ENCODE assay signal across 31 mouse cellular contexts in genomic region chr3:68421849-68422248, GRCm38 (mm10).
DNase-seq lines count a peak whose midpoint lies in the region; ATAC-seq and TF ChIP-seq lines count a peak whose summit lies in the region.
"Had no signal": no experiment of that assay in that cellular context is flagged by ENCODE, and none has a peak within 500 bp of the region (broad histone marks: within the 10 kb centered on the region; RNA-seq: fewer than 3 reads in every experiment).

No protein-coding gene starts in this region.

- H3K36me3 ChIP-seq in midbrain, postnatal 0 days (ENCODE audit: insufficient read depth, low read length) = no peaks in the 10 kb centered on the region
- H3K36me3 ChIP-seq in midbrain, embryonic 10.5 days = no peaks in the 10 kb centered on the region
- H3K36me3 ChIP-seq in lung, postnatal 0 days (ENCODE audit: insufficient read depth, low read length) = no peaks in the 10 kb centered on the region
- H3K36me3 ChIP-seq: embryonic facial prominence, embryonic 13.5 days; forebrain, embryonic 10.5 days; heart, embryonic 12.5 days; kidney, embryonic 15.5 days; limb, embryonic 13.5 days; liver, embryonic 13.5 days; midbrain, embryonic 15.5 days had no signal

- 92% methylated on average over 2 of the region's 2 CpGs for WGBS in midbrain, postnatal 0 days
- 91% methylated on average over 2 of the region's 2 CpGs for WGBS in midbrain, embryonic 10.5 days
- WGBS in lung, postnatal 0 days = 73% methylated on average over 2 of the region's 2 CpGs

- TF ChIP-seq CTCF in midbrain, postnatal 0 days (IDR thresholded peaks at IDR 0.05) = no peak
- TF ChIP-seq CTCF in lung, postnatal 0 days (IDR thresholded peaks at IDR 0.05) = no peak

- no peak overlapping the region for H3K4me3 ChIP-seq in midbrain, postnatal 0 days (ENCODE audit: low read depth, low read length)
- H3K4me3 ChIP-seq in midbrain, embryonic 10.5 days = no peak overlapping the region
- H3K4me3 ChIP-seq in lung, postnatal 0 days (ENCODE audit: low read depth, low read length) = no peak overlapping the region
- H3K4me3 ChIP-seq: embryonic facial prominence, embryonic 13.5 days; forebrain, embryonic 10.5 days; heart, adult 2 months; heart, embryonic 12.5 days; kidney, embryonic 15.5 days; layer of hippocampus, adult 2 months; limb, embryonic 13.5 days; liver, embryonic 13.5 days; midbrain, embryonic 15.5 days had no signal

- ATAC-seq in midbrain, postnatal 0 days (ENCODE audit: low FRiP score) = no peak
- no peak for ATAC-seq in lung, postnatal 0 days
- ATAC-seq: forebrain, embryonic 16.5 days; inflammation-experienced regulatory T-cells, adult 6 months; midbrain, embryonic 15.5 days had no signal

- H3K4me1 ChIP-seq in midbrain, postnatal 0 days (ENCODE audit: insufficient read depth, low read length) = no peaks in the 10 kb centered on the region
- H3K4me1 ChIP-seq in midbrain, embryonic 10.5 days = peaks cover 4% of the 10 kb centered on the region; the same call in 1 of the 2 replicates
- H3K4me1 ChIP-seq in lung, postnatal 0 days (ENCODE audit: insufficient read depth, low read depth, low read length) = no peaks in the 10 kb centered on the region
- H3K4me1 ChIP-seq: embryonic facial prominence, embryonic 13.5 days; heart, embryonic 12.5 days; kidney, embryonic 15.5 days; limb, embryonic 13.5 days; liver, embryonic 13.5 days; midbrain, embryonic 15.5 days had no signal

- no peaks in the 10 kb centered on the region for H3K27me3 ChIP-seq in midbrain, postnatal 0 days (ENCODE audit: insufficient read depth, low read length)
- H3K27me3 ChIP-seq in midbrain, embryonic 10.5 days (ENCODE audit: low read depth, poor library complexity, severe bottlenecking) = no peaks in the 10 kb centered on the region
- no peaks in the 10 kb centered on the region for H3K27me3 ChIP-seq in lung, postnatal 0 days (replicated peaks; ENCODE audit: insufficient read depth, low read length)
- H3K27me3 ChIP-seq: embryonic facial prominence, embryonic 13.5 days; heart, embryonic 12.5 days; kidney, embryonic 15.5 days; liver, embryonic 13.5 days; midbrain, embryonic 15.5 days had no signal

- no peak for TF ChIP-seq EP300 in lung, postnatal 0 days (IDR thresholded peaks at IDR 0.05)

- peak; percentile 60 for DNase-seq in midbrain, postnatal 0 days (ENCODE audit: low spot score)
- DNase-seq in midbrain, embryonic 10.5 days (ENCODE audit: low spot score) = no peak
- peak; percentile 87 to 90 for DNase-seq in cerebellum, adult 18-20 months
- peak; percentile 94 to 95 for DNase-seq in cerebellum, postnatal 10 days
- DNase-seq in lung, postnatal 0 days (ENCODE audit: low spot score) = no peak
- DNase-seq in spleen, adult 18-20 months = no peak
- DNase-seq in kidney, postnatal 4 days = no peak
- DNase-seq: adrenal gland, adult 8-10 months; B cell, adult 2 months; embryo, embryonic 11 days; heart, adult 2 months; heart, postnatal 4 days; kidney, adult 11 months; kidney, postnatal 25 days; liver, embryonic 13.5 days; lung, adult 2 months; lung, postnatal 14 days; right cerebral cortex, postnatal 25 days; thymus, adult 18-20 months; thymus, postnatal 25 days had no signal

- H3K4me2 ChIP-seq in midbrain, postnatal 0 days (ENCODE audit: low read depth, low read length, poor library complexity, severe bottlenecking) = no peak overlapping the region
- H3K4me2 ChIP-seq in lung, postnatal 0 days (replicated peaks; ENCODE audit: low read depth, low read length) = no peak overlapping the region
- H3K4me2 ChIP-seq: embryonic facial prominence, embryonic 13.5 days; heart, embryonic 12.5 days; hindbrain, embryonic 14.5 days; kidney, embryonic 15.5 days; limb, embryonic 13.5 days; liver, embryonic 13.5 days; midbrain, embryonic 15.5 days had no signal

- no peak overlapping the region for H3K27ac ChIP-seq in midbrain, postnatal 0 days (ENCODE audit: low read depth, low read length)
- H3K27ac ChIP-seq in midbrain, embryonic 10.5 days (replicated peaks) = no peak overlapping the region
- H3K27ac ChIP-seq in lung, postnatal 0 days (ENCODE audit: low read length) = no peak overlapping the region
- H3K27ac ChIP-seq: embryonic facial prominence, embryonic 13.5 days; forebrain, embryonic 10.5 days; heart, adult 2 months; hindbrain, embryonic 14.5 days; kidney, embryonic 15.5 days; layer of hippocampus, adult 2 months; limb, embryonic 13.5 days; liver, embryonic 13.5 days; midbrain, embryonic 15.5 days; stomach, postnatal 0 days had no signal

- H3K9ac ChIP-seq in midbrain, postnatal 0 days (replicated peaks; ENCODE audit: low read length, poor library complexity, severe bottlenecking) = no peak overlapping the region
- H3K9ac ChIP-seq in lung, postnatal 0 days (replicated peaks; ENCODE audit: low read depth) = no peak overlapping the region
- H3K9ac ChIP-seq: embryonic facial prominence, embryonic 13.5 days; heart, embryonic 12.5 days; hindbrain, embryonic 14.5 days; kidney, embryonic 15.5 days; limb, embryonic 13.5 days; liver, embryonic 13.5 days; midbrain, embryonic 15.5 days had no signal

- no peaks in the 10 kb centered on the region for H3K9me3 ChIP-seq in midbrain, postnatal 0 days (ENCODE audit: low read length)
- H3K9me3 ChIP-seq in midbrain, embryonic 10.5 days (replicated peaks) = no peaks in the 10 kb centered on the region
- no peaks in the 10 kb centered on the region for H3K9me3 ChIP-seq in lung, postnatal 0 days (ENCODE audit: low read length)
- H3K9me3 ChIP-seq: embryonic facial prominence, embryonic 13.5 days; forebrain, embryonic 10.5 days; heart, embryonic 12.5 days; kidney, embryonic 15.5 days; limb, embryonic 13.5 days; liver, embryonic 13.5 days; midbrain, embryonic 15.5 days had no signal

Comparison
In these comparisons a context has a peak if more than half of its experiments do, and no peak if none do; other contexts are left out.
1. DNase-seq: peak in midbrain, postnatal 0 days (single experiment), cerebellum, adult 18-20 months (2 of 2) and cerebellum, postnatal 10 days (2 of 2); none in midbrain, embryonic 10.5 days (single experiment), lung, postnatal 0 days (single experiment), spleen, adult 18-20 months (0 of 2) and kidney, postnatal 4 days (0 of 2).